Mouse (Mus musculus) cortical plate, adult 2 months (tissue): ENCODE data around the gene Gm10073.

ENCODE experiments used
- CTCF ChIP-seq: fragments of 200-500 bp; IDR thresholded peaks from 2 replicates; pipeline ENCODE4 v1.5.1; 2011; ENCODE audit warnings: mild to moderate bottlenecking, control low read depth, low read length; ENCODE audit not compliant: insufficient read depth; ENCODE audit errors: extremely low read depth
- POLR2A ChIP-seq: fragments of 200-500 bp; IDR thresholded peaks from 2 replicates; pipeline ENCODE4 v1.6.1; 2011; ENCODE audit warnings: mild to moderate bottlenecking, low read length, control low read depth; ENCODE audit not compliant: insufficient read depth; ENCODE audit errors: extremely low read depth

- TF ChIP-seq CTCF (no peak), POLR2A (no peak)
Observed at GRCm38 (mm10) chr8:106623016-106623415, 49.8 kb upstream of the Gm10073 start.
